8 mouse cellular contexts compared by ENCODE assay signal in genomic region chr2:26912253-26912770, GRCm38 (mm10). TPM values are rescaled to one million over a fixed set of nuclear protein-coding genes. Genes with fewer than 3 reads are reported as not detected.
DNase-seq lines count a peak whose midpoint lies in the region; ATAC-seq and TF ChIP-seq lines count a peak whose summit lies in the region.

No protein-coding gene starts in this region.

- H3K9me3 ChIP-seq in heart, embryonic 10.5 days: no peaks in the 10 kb centered on the region
- H3K9me3 ChIP-seq in G1E (replicated peaks): no peaks in the 10 kb centered on the region
- H3K9me3 ChIP-seq in hindbrain, embryonic 10.5 days: no peaks in the 10 kb centered on the region

- peak overlapping the region; percentile 88 for H3K4me3 ChIP-seq in heart, embryonic 10.5 days
- H3K4me3 ChIP-seq in G1E (ENCODE audit: low read depth, low read length) (peak overlapping the region; percentile 99), macrophage (ENCODE audit: inconsistent target) (peak overlapping the region; percentile 90; the same call in 1 of the 2 replicates)
- H3K4me3 ChIP-seq in hindbrain, embryonic 10.5 days: peak overlapping the region; percentile 95

- H3K27ac ChIP-seq in heart, embryonic 10.5 days: peak overlapping the region; percentile 96; the same call in 1 of the 2 replicates
- H3K27ac ChIP-seq in hindbrain, embryonic 10.5 days: 0 out of 2 replicates have a peak overlapping the region, but pooled peaks have one; percentile 23
- no peak overlapping the region for H3K27ac ChIP-seq in macrophage

- TF ChIP-seq CTCF in G1E (IDR thresholded peaks at IDR 0.05; ENCODE audit: low read depth, low read length): no peak

- peaks cover 48% of the 10 kb centered on the region for H3K36me3 ChIP-seq in heart, embryonic 10.5 days
- H3K36me3 ChIP-seq in G1E (replicated peaks) (peaks cover 71% of the 10 kb centered on the region), macrophage (ENCODE audit: inconsistent target) (peaks cover 25% of the 10 kb centered on the region; the same call in 1 of the 2 replicates)
- peaks cover 58% of the 10 kb centered on the region for H3K36me3 ChIP-seq in hindbrain, embryonic 10.5 days

- 70% methylated on average over 5 of the region's 5 CpGs for WGBS in heart, embryonic 10.5 days
- WGBS in hindbrain, embryonic 10.5 days: 79% methylated on average over 5 of the region's 5 CpGs
- 84% methylated on average over 4 of the region's 5 CpGs for WGBS in macrophage (ENCODE audit: missing documents)

- intact Hi-C loops in heart, postnatal 14 days (cut with DNase I): no loop called here

- peaks cover 89% of the 10 kb centered on the region for H3K79me2 ChIP-seq in macrophage (ENCODE audit: inconsistent target)

- H3K27me3 ChIP-seq in heart, embryonic 10.5 days (ENCODE audit: insufficient read depth, poor library complexity, severe bottlenecking): no peaks in the 10 kb centered on the region
- no peaks in the 10 kb centered on the region for H3K27me3 ChIP-seq in G1E (ENCODE audit: insufficient read depth, low read length)
- no peaks in the 10 kb centered on the region for H3K27me3 ChIP-seq in hindbrain, embryonic 10.5 days (ENCODE audit: insufficient read depth, poor library complexity, severe bottlenecking)

- ATAC-seq in G1E (ENCODE audit: extremely low read depth, insufficient number of reproducible peaks, low FRiP score, poor library complexity, severe bottlenecking): no peak

- peaks cover 50% of the 10 kb centered on the region for H3K4me1 ChIP-seq in heart, embryonic 10.5 days
- peaks cover 74% of the 10 kb centered on the region for H3K4me1 ChIP-seq in G1E (ENCODE audit: insufficient read depth, low read depth, low read length)
- H3K4me1 ChIP-seq in hindbrain, embryonic 10.5 days (replicated peaks): peaks cover 76% of the 10 kb centered on the region

- no peak for DNase-seq in heart, embryonic 10.5 days (ENCODE audit: low spot score)
- DNase-seq in heart, postnatal 14 days: no peak
- DNase-seq in G1E (ENCODE audit: low spot score): no peak
- no peak for DNase-seq in hindbrain, embryonic 10.5 days (ENCODE audit: low spot score)
- no peak for DNase-seq in cerebellum, postnatal 10 days
- no peak for DNase-seq in left cerebral cortex, adult 9 months (ENCODE audit: low spot score in 2 of 2)
- DNase-seq in cerebellum, postnatal 4 days (ENCODE audit: low spot score in 2 of 2): no peak

RNA-seq across cellular contexts. Expression of gene Rpl7a, which starts 1.7 kb away (rescaled TPM):
- 425 and 513 TPM in 2 replicates for polyA plus RNA-seq in heart, embryonic 10.5 days (2016; fragmentation: Nextera tagmentation; extraction: Ambion mirVana)
- total RNA-seq in heart, postnatal 14 days (2021): 100 to 1,000 TPM; 272 to 313 TPM
- 1,025 and 1,074 TPM in 2 replicates for total RNA-seq in G1E (2014; fragmentation: Nextera tagmentation)
- total RNA-seq in G1E (2017): 2,095 and 2,519 TPM in 2 replicates
- 4,098 and 5,305 TPM in 2 replicates for polyA plus RNA-seq in G1E (2012)
- polyA plus RNA-seq in hindbrain, embryonic 10.5 days (2016; fragmentation: Nextera tagmentation; extraction: Ambion mirVana): 566 and 674 TPM in 2 replicates
- total RNA-seq in macrophage (2018; cell fraction: chromatin; rRNA removed): 100 to 1,000 TPM in 25 of 26 experiments, 10 to 100 TPM in 1; 96.9 to 251 (median 146) TPM
- 1,000 to 10,000 TPM in 6 of 26 experiments, 100 to 1,000 TPM in 20; 578 to 1,334 (median 737) TPM for total RNA-seq in macrophage (2018; cell fraction: cytosol; rRNA removed)
- total RNA-seq in macrophage (2018; cell fraction: nucleus; rRNA removed): 100 to 1,000 TPM; 151 to 254 (median 182) TPM
- polyA plus RNA-seq in macrophage (2018): 1,034 to 1,136 TPM (median 1,099 TPM) in 3 replicates

RNA-seq across cellular contexts. Expression of gene Med22, which starts 1.8 kb away (rescaled TPM):
- 40.7 and 55.0 TPM in 2 replicates for polyA plus RNA-seq in heart, embryonic 10.5 days (2016; fragmentation: Nextera tagmentation; extraction: Ambion mirVana)
- total RNA-seq in heart, postnatal 14 days (2021): 10 to 100 TPM; 24.4 to 26.5 TPM
- total RNA-seq in G1E (2014; fragmentation: Nextera tagmentation) (10.8 and 18.4 TPM in 2 replicates), G1E (2017) (24.6 and 26.0 TPM in 2 replicates)
- polyA plus RNA-seq in G1E (2012) (75.9 and 83.9 TPM in 2 replicates), macrophage (2018) (14.4 to 39.2 TPM (median 31.3 TPM) in 3 replicates)
- polyA plus RNA-seq in hindbrain, embryonic 10.5 days (2016; fragmentation: Nextera tagmentation; extraction: Ambion mirVana): 111 and 130 TPM in 2 replicates
- total RNA-seq in macrophage (2018; cell fraction: chromatin; rRNA removed): 10 to 100 TPM in 10 of 26 experiments, 1 to 10 TPM in 16; 2.6 to 18.1 (median 7.1) TPM
- 10 to 100 TPM; 12.3 to 36.9 (median 21.2) TPM for total RNA-seq in macrophage (2018; cell fraction: cytosol; rRNA removed)
- total RNA-seq in macrophage (2018; cell fraction: nucleus; rRNA removed): 10 to 100 TPM in 19 of 26 experiments, 1 to 10 TPM in 7; 6.4 to 29.5 (median 12.6) TPM

RNA-seq across cellular contexts. Expression of gene Surf2, which starts 3.9 kb away (rescaled TPM):
- 39.9 and 45.7 TPM in 2 replicates for polyA plus RNA-seq in heart, embryonic 10.5 days (2016; fragmentation: Nextera tagmentation; extraction: Ambion mirVana)
- 10 to 100 TPM; 14.3 to 15.0 TPM for total RNA-seq in heart, postnatal 14 days (2021)
- total RNA-seq in G1E (2014; fragmentation: Nextera tagmentation) (69.6 and 91.3 TPM in 2 replicates), G1E (2017) (73.8 and 81.8 TPM in 2 replicates)
- polyA plus RNA-seq in G1E (2012) (5.7 and 11.1 TPM in 2 replicates), macrophage (2018) (25.6 to 50.5 TPM (median 36.1 TPM) in 3 replicates)
- polyA plus RNA-seq in hindbrain, embryonic 10.5 days (2016; fragmentation: Nextera tagmentation; extraction: Ambion mirVana): 53.2 and 58.0 TPM in 2 replicates
- total RNA-seq in macrophage (2018; cell fraction: chromatin; rRNA removed): 100 to 1,000 TPM in 6 of 26 experiments, 10 to 100 TPM in 20; 41.8 to 130 (median 79.6) TPM
- total RNA-seq in macrophage (2018; cell fraction: cytosol; rRNA removed): 10 to 100 TPM; 17.6 to 34.4 (median 25.4) TPM
- total RNA-seq in macrophage (2018; cell fraction: nucleus; rRNA removed): 100 to 1,000 TPM in 1 of 26 experiments, 10 to 100 TPM in 25; 24.2 to 112 (median 63.8) TPM

RNA-seq across cellular contexts. Expression of gene Surf1, which starts 4.0 kb away (rescaled TPM):
- polyA plus RNA-seq in heart, embryonic 10.5 days (2016; fragmentation: Nextera tagmentation; extraction: Ambion mirVana): 40.9 and 45.6 TPM in 2 replicates
- total RNA-seq in heart, postnatal 14 days (2021): 10 to 100 TPM; 44.3 to 45.3 TPM
- total RNA-seq in G1E (2014; fragmentation: Nextera tagmentation) (119 and 128 TPM in 2 replicates), G1E (2017) (85.6 and 102 TPM in 2 replicates)
- polyA plus RNA-seq in G1E (2012) (25.5 and 38.1 TPM in 2 replicates), macrophage (2018) (55.2 to 73.5 TPM (median 59.6 TPM) in 3 replicates)
- polyA plus RNA-seq in hindbrain, embryonic 10.5 days (2016; fragmentation: Nextera tagmentation; extraction: Ambion mirVana): 47.4 and 53.6 TPM in 2 replicates
- 100 to 1,000 TPM in 5 of 26 experiments, 10 to 100 TPM in 21; 41.8 to 113 (median 78.7) TPM for total RNA-seq in macrophage (2018; cell fraction: chromatin; rRNA removed)
- 10 to 100 TPM; 51.6 to 97.7 (median 81.3) TPM for total RNA-seq in macrophage (2018; cell fraction: cytosol; rRNA removed)
- 100 to 1,000 TPM in 1 of 26 experiments, 10 to 100 TPM in 25; 43.1 to 104 (median 63.4) TPM for total RNA-seq in macrophage (2018; cell fraction: nucleus; rRNA removed)

RNA-seq across cellular contexts. Expression of gene Surf6, which starts 9.6 kb away (rescaled TPM):
- polyA plus RNA-seq in heart, embryonic 10.5 days (2016; fragmentation: Nextera tagmentation; extraction: Ambion mirVana): 18.7 and 24.2 TPM in 2 replicates
- 10 to 100 TPM; 11.3 to 12.3 TPM for total RNA-seq in heart, postnatal 14 days (2021)
- total RNA-seq in G1E (2014; fragmentation: Nextera tagmentation) (20.7 and 37.9 TPM in 2 replicates), G1E (2017) (33.9 and 34.8 TPM in 2 replicates)
- polyA plus RNA-seq in G1E (2012) (48.0 and 52.5 TPM in 2 replicates), macrophage (2018) (16.4 to 25.2 TPM (median 21.2 TPM) in 3 replicates)
- 30.8 and 33.4 TPM in 2 replicates for polyA plus RNA-seq in hindbrain, embryonic 10.5 days (2016; fragmentation: Nextera tagmentation; extraction: Ambion mirVana)
- 10 to 100 TPM; 10.2 to 50.2 (median 26.1) TPM for total RNA-seq in macrophage (2018; cell fraction: chromatin; rRNA removed)
- 10 to 100 TPM in 23 of 26 experiments, 1 to 10 TPM in 3; 6.6 to 19.1 (median 14.0) TPM for total RNA-seq in macrophage (2018; cell fraction: cytosol; rRNA removed)
- total RNA-seq in macrophage (2018; cell fraction: nucleus; rRNA removed): 10 to 100 TPM in 25 of 26 experiments, 1 to 10 TPM in 1; 9.6 to 40.8 (median 19.0) TPM
